Mouse (Mus musculus): ENCODE data around the gene Vegfb. TPM values are rescaled to one million over a fixed set of nuclear protein-coding genes. Genes with fewer than 3 reads are reported as not detected.
A peak's percentile ranks its signal among the peaks of the same experiment; 100 is the strongest.

The Vegfb gene
- polyA plus RNA-seq, 1 experiment from 2014 or later, result 53.2 TPM

GRCm38 (mm10) chr19:6977759-6978638, 9.5 kb downstream of the Vegfb start:
- H3K9me3 ChIP-seq (replicated peaks), result no peaks in the 10 kb centered on the region
- peaks cover 57% of the 10 kb centered on the region for H3K4me1 ChIP-seq
- H3K4me2 ChIP-seq (replicated peaks), result peak overlapping the region; percentile 87; the same call in 1 of the 2 replicates
- peak overlapping the region; percentile 41 for H3K27ac ChIP-seq (replicated peaks)
- peak overlapping the region; percentile 71; the same call in 1 of the 2 replicates for H3K4me3 ChIP-seq (replicated peaks)
- H3K9ac ChIP-seq, result no peak overlapping the region
- H3K27me3 ChIP-seq, result no peaks in the 10 kb centered on the region
- ATAC-seq (ENCODE audit: insufficient number of reproducible peaks, low FRiP score, low TSS enrichment, low read depth), result no peak
- WGBS, result 67% methylated on average over 13 of the region's 13 CpGs
- H3K36me3 ChIP-seq, result peaks cover 18% of the 10 kb centered on the region

- Histone ChIP-seq H3K9me3 (replicated peaks) (no peaks in the 10 kb centered on the region), H3K27ac (replicated peaks) (peak within 1 kb of the TSS; percentile 91), H3K4me3 (replicated peaks) (peak within 1 kb of the TSS; percentile 65), H3K27me3 (no peaks in the 10 kb centered on the region), H3K4me1 (peaks cover 69% of the 10 kb centered on the region), H3K36me3 (peaks cover 8% of the 10 kb centered on the region), H3K9ac (peak within 1 kb of the TSS; percentile 66), H3K4me2 (replicated peaks) (peak within 1 kb of the TSS; percentile 76)
- WGBS, result under 1% methylated on average over 16 of the region's 16 CpGs
- no peak for ATAC-seq (ENCODE audit: insufficient number of reproducible peaks, low FRiP score, low TSS enrichment, low read depth)
These were observed 11.6 kb downstream of the Vegfb start, which contains the start of gene Plcb3 for GRCm38 (mm10) chr19:6975537-6976521. Gene Plcb3, minus strand, starts transcription at chr19:6976470.

GRCm38 (mm10) chr19:6974211-6975205, 12.9 kb downstream of the Vegfb start, which contains the start of gene Ppp1r14b:
Gene Ppp1r14b, plus strand, starts transcription at chr19:6974968.
- H3K4me1 ChIP-seq, result peaks cover 79% of the 10 kb centered on the region
- WGBS, result under 1% methylated on average over 77 of the region's 84 CpGs
- H3K9me3 ChIP-seq (replicated peaks), result no peaks in the 10 kb centered on the region
- peaks cover 8% of the 10 kb centered on the region for H3K36me3 ChIP-seq
- peak within 1 kb of the TSS; percentile 76 for H3K4me2 ChIP-seq (replicated peaks)
- peak; percentile 73 for ATAC-seq (ENCODE audit: insufficient number of reproducible peaks, low FRiP score, low TSS enrichment, low read depth)
- no peaks in the 10 kb centered on the region for H3K27me3 ChIP-seq
- H3K27ac ChIP-seq (replicated peaks), result peak within 1 kb of the TSS; percentile 91
- peak within 1 kb of the TSS; percentile 65 for H3K4me3 ChIP-seq (replicated peaks)
- H3K9ac ChIP-seq, result peak within 1 kb of the TSS; percentile 66

- H3K27me3 ChIP-seq, result no peaks in the 10 kb centered on the region
- H3K9me3 ChIP-seq (replicated peaks), result no peaks in the 10 kb centered on the region
- peaks cover 77% of the 10 kb centered on the region for H3K4me1 ChIP-seq
- no peak overlapping the region for H3K9ac ChIP-seq
- H3K4me3 ChIP-seq (replicated peaks), result peak overlapping the region; percentile 65
- no peak for ATAC-seq (ENCODE audit: insufficient number of reproducible peaks, low FRiP score, low TSS enrichment, low read depth)
- WGBS, result 35% methylated on average over 12 of the region's 12 CpGs
- H3K4me2 ChIP-seq (replicated peaks), result peak overlapping the region; percentile 76
- peak overlapping the region; percentile 91 for H3K27ac ChIP-seq (replicated peaks)
- peaks cover 8% of the 10 kb centered on the region for H3K36me3 ChIP-seq
These were observed 13.8 kb downstream of the Vegfb start for GRCm38 (mm10) chr19:6973581-6974190.

- no peak for ATAC-seq (ENCODE audit: insufficient number of reproducible peaks, low FRiP score, low TSS enrichment, low read depth)
- peaks cover 3% of the 10 kb centered on the region; the same call in 1 of the 2 replicates for H3K36me3 ChIP-seq
- H3K9me3 ChIP-seq (replicated peaks), result no peaks in the 10 kb centered on the region
- H3K4me1 ChIP-seq, result peaks cover 77% of the 10 kb centered on the region
- WGBS, result 74% methylated on average over 13 of the region's 13 CpGs
- no peaks in the 10 kb centered on the region for H3K27me3 ChIP-seq
- no peak overlapping the region for H3K27ac ChIP-seq (replicated peaks)
- H3K4me3 ChIP-seq (replicated peaks), result no peak overlapping the region
- no peak overlapping the region for H3K4me2 ChIP-seq (replicated peaks)
- H3K9ac ChIP-seq, result no peak overlapping the region
These were observed 15.1 kb downstream of the Vegfb start for GRCm38 (mm10) chr19:6972247-6972917.

- Histone ChIP-seq H3K9ac (no peak overlapping the region), H3K4me1 (peaks cover 70% of the 10 kb centered on the region), H3K4me2 (replicated peaks) (no peak overlapping the region), H3K27ac (replicated peaks) (no peak overlapping the region; the same call in 1 of the 2 replicates), H3K4me3 (replicated peaks) (no peak overlapping the region), H3K9me3 (replicated peaks) (no peaks in the 10 kb centered on the region), H3K36me3 (peaks cover under 1% of the 10 kb centered on the region; the same call in 1 of the 2 replicates), H3K27me3 (no peaks in the 10 kb centered on the region)
- no peak for ATAC-seq (ENCODE audit: insufficient number of reproducible peaks, low FRiP score, low TSS enrichment, low read depth)
- 21% methylated on average over 6 of the region's 6 CpGs for WGBS
These were observed 15.8 kb downstream of the Vegfb start for GRCm38 (mm10) chr19:6971644-6972043.

GRCm38 (mm10) chr19:6970460-6971085, 16.9 kb downstream of the Vegfb start:
- no peaks in the 10 kb centered on the region for H3K27me3 ChIP-seq
- no peak for ATAC-seq (ENCODE audit: insufficient number of reproducible peaks, low FRiP score, low TSS enrichment, low read depth)
- no peak overlapping the region for H3K9ac ChIP-seq
- no peaks in the 10 kb centered on the region for H3K9me3 ChIP-seq (replicated peaks)
- H3K36me3 ChIP-seq, result peaks cover 11% of the 10 kb centered on the region
- peak overlapping the region; percentile 61 for H3K4me3 ChIP-seq (replicated peaks)
- 19% methylated on average over 11 of the region's 11 CpGs for WGBS
- H3K4me2 ChIP-seq (replicated peaks), result peak overlapping the region; percentile 80
- peaks cover 60% of the 10 kb centered on the region for H3K4me1 ChIP-seq
- no peak overlapping the region; the same call in 1 of the 2 replicates for H3K27ac ChIP-seq (replicated peaks)

- H3K4me1 ChIP-seq, result peaks cover 58% of the 10 kb centered on the region
- H3K36me3 ChIP-seq, result peaks cover 18% of the 10 kb centered on the region
- 1% methylated on average over 50 of the region's 55 CpGs for WGBS
- H3K4me3 ChIP-seq (replicated peaks), result peak overlapping the region; percentile 61
- H3K9ac ChIP-seq, result peak overlapping the region; percentile 57
- H3K27me3 ChIP-seq, result no peaks in the 10 kb centered on the region
- no peaks in the 10 kb centered on the region for H3K9me3 ChIP-seq (replicated peaks)
- peak overlapping the region; percentile 52; the same call in 1 of the 2 replicates for H3K27ac ChIP-seq (replicated peaks)
- peak overlapping the region; percentile 80 for H3K4me2 ChIP-seq (replicated peaks)
- ATAC-seq (ENCODE audit: insufficient number of reproducible peaks, low FRiP score, low TSS enrichment, low read depth), result peak; percentile 70
These were observed 17.6 kb downstream of the Vegfb start for GRCm38 (mm10) chr19:6969665-6970381.

- H3K27ac ChIP-seq (replicated peaks), result peak overlapping the region; percentile 52
These were observed 18.2 kb downstream of the Vegfb start for GRCm38 (mm10) chr19:6969291-6969664.

More at GRCm38 (mm10) chr19:6969291-6969664, 18.2 kb downstream of the Vegfb start:
- Histone ChIP-seq H3K4me1 (peaks cover 58% of the 10 kb centered on the region), H3K9me3 (replicated peaks) (no peaks in the 10 kb centered on the region), H3K4me3 (replicated peaks) (peak overlapping the region; percentile 61), H3K27me3 (no peaks in the 10 kb centered on the region), H3K36me3 (peaks cover 24% of the 10 kb centered on the region), H3K4me2 (replicated peaks) (peak overlapping the region; percentile 80), H3K9ac (peak overlapping the region; percentile 57)
- WGBS, result under 1% methylated on average over 19 of the region's 20 CpGs
- ATAC-seq (ENCODE audit: insufficient number of reproducible peaks, low FRiP score, low TSS enrichment, low read depth), result no peak; the same call in 1 of the 2 replicates

All from embryonic facial prominence, embryonic 15.5 days (tissue).